ENCODE assay signal across 12 mouse cellular contexts in the genomic region with DNA sequence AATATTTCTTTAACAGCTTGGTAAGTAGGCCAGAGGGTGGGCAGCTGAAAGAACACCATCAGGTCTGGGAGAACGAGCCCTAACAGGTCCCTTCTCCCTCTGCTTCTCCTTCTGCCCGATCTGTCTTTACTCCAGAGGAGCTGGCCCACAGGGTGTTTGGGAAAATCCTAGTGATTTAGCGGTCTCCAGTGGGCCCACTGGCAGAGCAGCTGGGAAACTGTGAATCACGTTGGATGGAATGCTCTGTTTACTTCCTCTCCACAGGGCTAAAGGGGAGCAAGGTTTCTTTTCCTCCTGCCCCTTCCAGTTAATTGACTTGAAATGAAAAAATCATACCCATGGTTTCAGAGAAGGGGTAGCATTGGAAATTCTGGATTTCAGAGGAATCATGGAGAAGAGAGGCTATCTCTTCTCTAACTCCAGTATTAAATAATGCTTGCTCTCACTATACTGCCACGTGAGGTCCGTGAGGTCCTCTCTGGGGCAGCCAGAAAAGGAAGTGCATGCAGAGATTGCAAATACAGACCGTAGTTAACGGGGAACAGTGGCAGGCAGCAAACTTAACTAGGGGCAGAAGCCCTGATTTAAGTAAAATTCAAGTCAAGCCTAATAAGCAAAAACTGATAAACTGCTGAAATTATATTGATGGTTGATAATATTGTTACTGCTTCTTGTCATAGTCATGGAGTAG. TPM values are rescaled to one million over a fixed set of nuclear protein-coding genes. Genes with fewer than 3 reads are reported as not detected.
A peak's percentile ranks its signal among the peaks of the same experiment; 100 is the strongest.
DNase-seq lines count a peak whose midpoint lies in the region; ATAC-seq lines count a peak whose summit lies in the region.
"Had no signal": no experiment of that assay in that cellular context is flagged by ENCODE, and none has a peak within 500 bp of the region (broad histone marks: within the 10 kb centered on the region; RNA-seq: fewer than 3 reads in every experiment).

No protein-coding gene starts in this region.

- DNase-seq in intestine, embryonic 14.5 days (ENCODE audit: low spot score): peak; percentile 52
- DNase-seq in urinary bladder, postnatal 14 days (ENCODE audit: low spot score): peak; percentile 16
- no peak for DNase-seq in urinary bladder, postnatal 10 days (ENCODE audit: low spot score)
- peak; percentile 25 to 53 for DNase-seq in heart, postnatal 36 days
- no peak for DNase-seq in testis, postnatal 10 days (ENCODE audit: low spot score)
- DNase-seq in spleen, adult 12 weeks (ENCODE audit: low spot score): no peak
- DNase-seq in layer of hippocampus, postnatal 36 days: no peak

- H3K4me1 ChIP-seq in intestine, embryonic 14.5 days (replicated peaks; ENCODE audit: control insufficient read depth, insufficient read depth, low read length): peaks cover 11% of the 10 kb centered on the region
- peaks cover 6% of the 10 kb centered on the region for H3K4me1 ChIP-seq in intestine, embryonic 16.5 days (ENCODE audit: control insufficient read depth, insufficient read depth, low read length)

- no peak for ATAC-seq in intestine, embryonic 14.5 days (replicated peaks; ENCODE audit: low FRiP score, low TSS enrichment, low read depth)
- ATAC-seq in intestine, embryonic 16.5 days: no peak
- ATAC-seq: intestine, postnatal 0 days; midbrain, embryonic 15.5 days had no signal

- H3K27ac ChIP-seq in intestine, embryonic 14.5 days (ENCODE audit: low read depth): 0 out of 2 replicates have a peak overlapping the region, but pooled peaks have one; percentile 9
- H3K27ac ChIP-seq in intestine, embryonic 16.5 days (ENCODE audit: low read length): no peak overlapping the region
- H3K27ac ChIP-seq: limb, embryonic 12.5 days; midbrain, embryonic 15.5 days; stomach, embryonic 15.5 days had no signal

- H3K27me3 ChIP-seq in intestine, embryonic 14.5 days (replicated peaks; ENCODE audit: control insufficient read depth, insufficient read depth, low read length): no peaks in the 10 kb centered on the region
- no peaks in the 10 kb centered on the region for H3K27me3 ChIP-seq in intestine, embryonic 16.5 days (replicated peaks; ENCODE audit: control insufficient read depth, insufficient read depth, low read length)
- H3K27me3 ChIP-seq: limb, embryonic 12.5 days; midbrain, embryonic 15.5 days; stomach, embryonic 15.5 days had no signal

- no peak overlapping the region for H3K4me2 ChIP-seq in intestine, embryonic 14.5 days (ENCODE audit: low read length)
- no peak overlapping the region for H3K4me2 ChIP-seq in intestine, embryonic 16.5 days (ENCODE audit: low read depth, low read length)
- H3K4me2 ChIP-seq: limb, embryonic 12.5 days; midbrain, embryonic 15.5 days; stomach, embryonic 15.5 days had no signal

- H3K36me3 ChIP-seq in intestine, embryonic 14.5 days (ENCODE audit: control insufficient read depth, insufficient read depth, low read length): no peaks in the 10 kb centered on the region
- H3K36me3 ChIP-seq in intestine, embryonic 16.5 days (ENCODE audit: control insufficient read depth, insufficient read depth, low read length): no peaks in the 10 kb centered on the region
- H3K36me3 ChIP-seq: limb, embryonic 12.5 days; midbrain, embryonic 15.5 days; stomach, embryonic 15.5 days had no signal

- WGBS in intestine, embryonic 14.5 days: 30% methylated on average over 8 of the region's 8 CpGs
- 38% methylated on average over 8 of the region's 8 CpGs for WGBS in intestine, embryonic 16.5 days

- no peak overlapping the region for H3K9ac ChIP-seq in intestine, embryonic 14.5 days (ENCODE audit: low read length)
- no peak overlapping the region for H3K9ac ChIP-seq in intestine, embryonic 16.5 days (ENCODE audit: low read depth, low read length)
- H3K9ac ChIP-seq: limb, embryonic 12.5 days; midbrain, embryonic 15.5 days; stomach, embryonic 15.5 days had no signal

- H3K9me3 ChIP-seq in intestine, embryonic 14.5 days (ENCODE audit: control insufficient read depth, low read length): no peaks in the 10 kb centered on the region
- H3K9me3 ChIP-seq in intestine, embryonic 16.5 days (ENCODE audit: control insufficient read depth, low read length): no peaks in the 10 kb centered on the region
- H3K9me3 ChIP-seq: limb, embryonic 12.5 days; midbrain, embryonic 15.5 days; stomach, embryonic 15.5 days had no signal

- intact Hi-C loops in heart, postnatal 36 days (cut with DNase I): no loop called here

- H3K4me3 ChIP-seq in intestine, embryonic 14.5 days (ENCODE audit: low read depth, low read length): no peak overlapping the region
- H3K4me3 ChIP-seq in intestine, embryonic 16.5 days (ENCODE audit: low read length): no peak overlapping the region
- H3K4me3 ChIP-seq: limb, embryonic 12.5 days; midbrain, embryonic 15.5 days; stomach, embryonic 15.5 days had no signal

RNA-seq across cellular contexts. Expression of a gene that starts 51.1 kb away (rescaled TPM):
- polyA plus RNA-seq in intestine, embryonic 14.5 days (2014; fragmentation: Nextera tagmentation; extraction: Ambion mirVana): 13.0 and 16.2 TPM in 2 replicates
- 8.3 and 8.8 TPM in 2 replicates for polyA plus RNA-seq in intestine, embryonic 16.5 days (2015; fragmentation: Nextera tagmentation; extraction: Ambion mirVana)
- under 1 TPM; 0.76 to 0.83 TPM for total RNA-seq in heart, postnatal 36 days (2021)
- total RNA-seq in layer of hippocampus, postnatal 36 days (2021): 100 to 1,000 TPM; 273 to 280 TPM

Comparison
In these comparisons a context has a peak if more than half of its experiments do, and no peak if none do; other contexts are left out.
1. DNase-seq: peak in intestine, embryonic 14.5 days (single experiment), urinary bladder, postnatal 14 days (single experiment) and heart, postnatal 36 days (2 of 2); none in urinary bladder, postnatal 10 days (single experiment), testis, postnatal 10 days (single experiment), spleen, adult 12 weeks (single experiment) and layer of hippocampus, postnatal 36 days (0 of 2).
2. RNA of a gene that starts 51.1 kb away (total RNA-seq): 273 to 280 TPM in layer of hippocampus, postnatal 36 days; 0.76 to 0.83 TPM in heart, postnatal 36 days; every median in the first group is over 100 times any median in the second.